Mouse (Mus musculus) urinary bladder, adult 18-20 months (tissue): ENCODE results near the gene Tex22.

Experiments
- DNase-seq, 2 experiments: peaks; one replicate each; pipeline ENCODE4 v3.0.0; 2022; ENCODE audit warnings: low spot score in 2 of 2, mixed read lengths in 2 of 2

Tex22 gene

GRCm38 (mm10) chr12:113137260-113138213 lies 63.2 kb downstream of the Tex22 start:
- no peak for DNase-seq

DNA sequence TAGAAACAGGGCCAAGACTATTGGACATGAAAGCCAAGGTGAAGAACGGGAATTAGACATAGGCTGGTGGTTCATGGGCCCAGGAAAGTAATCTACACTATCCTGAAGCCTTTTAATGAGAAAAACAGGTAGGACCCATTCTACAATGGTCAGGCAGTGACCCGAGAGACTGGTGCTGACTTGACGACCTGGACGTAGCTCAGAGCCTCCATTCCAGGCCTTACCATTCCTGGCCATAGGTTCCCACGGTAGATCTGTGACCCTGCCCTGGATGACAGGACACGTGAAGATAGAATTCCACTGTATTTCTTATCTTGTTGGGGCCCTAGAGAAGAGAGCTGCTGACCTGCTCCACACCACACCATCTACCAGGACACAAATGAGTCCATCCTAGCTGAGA lies 64.0 kb downstream of the Tex22 start:
- DNase-seq = no peak
